Mouse (Mus musculus): ENCODE results near the gene Nme7.

DNA sequence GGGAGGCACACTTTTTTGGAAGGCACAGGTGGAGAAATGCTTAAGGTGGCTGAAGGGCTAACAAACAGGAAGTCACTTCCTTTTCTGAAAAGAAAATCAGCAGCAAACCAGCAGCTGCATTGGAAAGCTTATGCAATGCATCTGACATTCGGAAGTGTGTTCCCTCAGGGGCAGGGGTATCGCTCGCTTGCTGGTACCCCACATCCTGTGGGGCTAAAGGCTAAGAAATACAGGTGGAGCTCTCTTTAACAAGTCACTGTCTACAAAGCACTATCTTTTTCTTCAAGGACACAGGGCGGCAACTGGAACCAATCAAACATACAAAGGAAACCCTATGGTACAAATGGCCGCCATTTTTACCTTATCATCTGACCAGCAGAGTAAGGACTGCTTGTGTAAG is 149.8 kb downstream of the Nme7 start:
- TF ChIP-seq POLR2A (IDR thresholded peaks at IDR 0.05; ENCODE audit: low read depth, low read length) (no peak), CTCF (conservative IDR thresholded peaks at IDR 0.05 in 1 of 2, IDR thresholded peaks at IDR 0.05 in 1 of 2; ENCODE audit: low read depth in 2 of 2, low read length in 2 of 2) (no peak), MAZ (IDR thresholded peaks at IDR 0.05; ENCODE audit: low read depth, low read length) (no peak), EP300 (IDR thresholded peaks at IDR 0.05; ENCODE audit: low read length) (no peak), ZNF384 (IDR thresholded peaks at IDR 0.05; ENCODE audit: low read depth, low read length) (no peak), ELF1 (IDR thresholded peaks at IDR 0.05; ENCODE audit: low read depth, low read length) (no peak), MXI1 (IDR thresholded peaks at IDR 0.05; ENCODE audit: low read depth, low read length) (no peak), POLR2AphosphoS2 (IDR thresholded peaks at IDR 0.05; ENCODE audit: low read depth, low read length) (no peak), ZKSCAN1 (IDR thresholded peaks at IDR 0.05; ENCODE audit: borderline replicate concordance, low read depth, low read length) (no peak)

Data from CH12.LX (cell line).